Mouse (Mus musculus) cerebellum, adult 8-10 months (tissue): ENCODE measurements at regions not wholly inside any gene's neighbourhood (a gene's known extent, or its start where the extent isn't known, plus 50 kb on each side); places are given as distances from the start of the nearest gene placed in this dataset.
A peak's percentile ranks its signal among the peaks of the same experiment; 100 is the strongest.

Experiments used
- DNase-seq: peaks from one replicate; pipeline ENCODE4 v3.0.0; 2022

- DNase-seq, result peak; percentile 84
Measured at GRCm38 (mm10) chr13:83716711-83717171, 212.9 kb downstream of the Mef2c start.

GRCm38 (mm10) chr13:83717686-83718210 lies 213.9 kb downstream of the Mef2c start:
- DNase-seq, result peak; percentile 33

GRCm38 (mm10) chr13:83718431-83719410 lies 214.9 kb downstream of the Mef2c start:
- peak; percentile 54 for DNase-seq

GRCm38 (mm10) chr13:83719635-83720291 lies 215.9 kb downstream of the Mef2c start:
- peak; percentile 46 for DNase-seq

GRCm38 (mm10) chr13:83720352-83720751 lies 216.5 kb downstream of the Mef2c start:
- peak; percentile 25 for DNase-seq

GRCm38 (mm10) chr13:83720883-83721371 lies 217.1 kb downstream of the Mef2c start:
- DNase-seq, result peak; percentile 82

- DNase-seq, result peak; percentile 63
Measured at GRCm38 (mm10) chr13:83721563-83721962, 217.7 kb downstream of the Mef2c start.

- DNase-seq, result peak; percentile 87
Measured at GRCm38 (mm10) chr13:83722241-83722640, 218.4 kb downstream of the Mef2c start.

- no peak for DNase-seq
Measured at GRCm38 (mm10) chr13:83722791-83723190, 219.0 kb downstream of the Mef2c start.

GRCm38 (mm10) chr13:83723396-83723795 lies 219.6 kb downstream of the Mef2c start:
- DNase-seq, result no peak

- DNase-seq, result no peak
Measured at GRCm38 (mm10) chr13:83724196-83724595, 220.4 kb downstream of the Mef2c start.

GRCm38 (mm10) chr13:83724995-83725394 lies 221.2 kb downstream of the Mef2c start:
- DNase-seq, result peak; percentile 90

GRCm38 (mm10) chr13:83725831-83726230 lies 222.0 kb downstream of the Mef2c start:
- DNase-seq, result no peak

- no peak for DNase-seq
Measured at GRCm38 (mm10) chr13:83726346-83726975, 222.6 kb downstream of the Mef2c start.

GRCm38 (mm10) chr13:83727051-83727765 lies 223.4 kb downstream of the Mef2c start:
- DNase-seq, result peak; percentile 60

- DNase-seq, result no peak
Measured at GRCm38 (mm10) chr13:83727766-83728395, 224.0 kb downstream of the Mef2c start.

GRCm38 (mm10) chr13:83728421-83729010 lies 224.7 kb downstream of the Mef2c start:
- no peak for DNase-seq

GRCm38 (mm10) chr13:83729331-83730009 lies 225.6 kb downstream of the Mef2c start:
- peak; percentile 87 for DNase-seq

GRCm38 (mm10) chr13:83730155-83730712 lies 226.4 kb downstream of the Mef2c start:
- DNase-seq, result no peak
